Mouse (Mus musculus) neural tube, embryonic 13.5 days (tissue): ENCODE data around the gene Spata7. TPM values are rescaled to one million over a fixed set of nuclear protein-coding genes. Genes with fewer than 3 reads are reported as not detected.

Source experiments
- ATAC-seq: fragments of 200-750 bp; cut with Nextera tagmentation; 2 replicates; pipeline ENCODE4 v1.8.0; 2017; ENCODE audit warnings: low read depth, mild to moderate bottlenecking, moderate TSS enrichment, moderate library complexity
- H3K27ac ChIP-seq: fragments of 300-500 bp; sonication (generic); replicated peaks from 2 replicates; pipeline ENCODE4 v1.5.1; 2015; ENCODE audit warnings: moderate library complexity, mild to moderate bottlenecking, inconsistent platforms
- H3K27me3 ChIP-seq: fragments of 300-500 bp; sonication (generic); 2 replicates; pipeline ENCODE4 v1.6.1; 2015; ENCODE audit warnings: mild to moderate bottlenecking, inconsistent platforms
- H3K36me3 ChIP-seq: fragments of 300-500 bp; sonication (generic); 2 replicates; pipeline ENCODE4 v1.6.1; 2015; ENCODE audit warnings: mild to moderate bottlenecking, inconsistent platforms
- H3K4me1 ChIP-seq: fragments of 300-500 bp; sonication (generic); replicated peaks from 2 replicates; pipeline ENCODE4 v1.6.1; 2015; ENCODE audit warnings: inconsistent platforms
- H3K4me2 ChIP-seq: fragments of 300-500 bp; sonication (generic); 2 replicates; pipeline ENCODE4 v1.6.1; 2015; ENCODE audit warnings: inconsistent platforms, mild to moderate bottlenecking, moderate library complexity
- H3K4me3 ChIP-seq: fragments of 300-500 bp; sonication (generic); 2 replicates; pipeline ENCODE4 v1.5.1; 2015; ENCODE audit warnings: mild to moderate bottlenecking, inconsistent platforms
- H3K9ac ChIP-seq: fragments of 300-500 bp; sonication (generic); 2 replicates; pipeline ENCODE4 v1.6.1; 2015; ENCODE audit warnings: moderate library complexity, mild to moderate bottlenecking, inconsistent platforms
- H3K9me3 ChIP-seq: fragments of 300-500 bp; sonication (generic); 2 replicates; pipeline ENCODE4 v1.6.1; 2016; ENCODE audit warnings: inconsistent platforms
- WGBS: fragments of 180-500 bp; shearing (Covaris S2); methylation state at CpG from one replicate; pipeline ENCODE4 v1.1.7; 2015; 5-methylcytosine and 5-hydroxymethylcytosine counted together
- polyA plus RNA-seq: library from polyadenylated mRNA; unstranded; fragments of >200 nt; fragmentation: Nextera tagmentation; extraction: Ambion mirVana; gene quantifications from 2 replicates; pipeline ENCODE4 v1.2.1, GENCODE M21; 2015

Spata7 gene
- polyA plus RNA-seq, 1 experiment from 2014 or later = 27.6 TPM

DNA sequence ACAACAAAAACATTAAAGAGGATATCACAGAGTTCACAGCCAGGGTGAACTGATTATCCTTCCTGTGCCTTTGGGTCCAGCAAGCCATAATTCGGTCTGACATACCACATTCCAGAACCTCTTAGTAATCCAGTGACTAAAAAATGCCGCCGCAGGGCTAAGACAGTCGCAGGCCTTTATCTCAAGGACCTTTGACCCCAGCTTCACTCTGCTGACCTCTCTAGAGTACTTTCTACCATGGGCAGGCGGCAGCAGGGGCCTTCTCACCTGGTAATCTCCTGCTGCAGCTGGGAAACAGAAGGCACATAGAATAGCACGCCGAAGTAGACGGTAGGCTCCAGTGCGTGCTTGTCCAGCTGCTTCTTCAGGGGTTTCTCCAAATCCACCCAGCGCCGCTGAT is 86.8 kb downstream of the Spata7 start:
- peaks cover 4% of the 10 kb centered on the region for H3K4me1 ChIP-seq
- no peak overlapping the region for H3K9ac ChIP-seq
- ATAC-seq = no peak
- H3K36me3 ChIP-seq = no peaks in the 10 kb centered on the region
- H3K4me2 ChIP-seq = no peak overlapping the region
- H3K27ac ChIP-seq = no peak overlapping the region
- no peaks in the 10 kb centered on the region for H3K9me3 ChIP-seq
- no peaks in the 10 kb centered on the region for H3K27me3 ChIP-seq
- 54% methylated on average over 11 of the region's 11 CpGs for WGBS
- H3K4me3 ChIP-seq = no peak overlapping the region

DNA sequence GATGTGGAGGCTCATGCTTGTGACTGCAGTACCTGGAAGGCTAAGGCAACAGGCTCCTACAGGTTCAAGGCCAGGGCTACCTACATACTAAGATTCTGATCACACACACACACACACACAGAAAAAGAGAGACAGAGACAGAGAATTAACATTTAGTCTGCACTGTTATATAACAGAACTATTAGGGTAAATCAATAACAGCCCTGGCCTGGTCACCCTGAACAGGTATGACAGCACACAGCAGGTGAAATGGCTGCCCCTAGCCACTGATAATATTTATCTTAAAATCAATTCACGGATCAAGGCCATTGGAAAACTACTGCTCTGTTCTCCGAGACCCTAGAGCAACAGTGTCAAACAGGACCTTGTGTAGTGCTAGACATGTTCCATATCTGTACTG is 88.2 kb downstream of the Spata7 start:
- no peaks in the 10 kb centered on the region for H3K27me3 ChIP-seq
- no peak overlapping the region for H3K9ac ChIP-seq
- H3K4me3 ChIP-seq = no peak overlapping the region
- WGBS = 87% methylated on average over 2 of the region's 2 CpGs
- H3K9me3 ChIP-seq = no peaks in the 10 kb centered on the region
- H3K4me1 ChIP-seq = peaks cover 18% of the 10 kb centered on the region
- no peaks in the 10 kb centered on the region for H3K36me3 ChIP-seq
- no peak overlapping the region for H3K4me2 ChIP-seq
- ATAC-seq = no peak
- no peak overlapping the region for H3K27ac ChIP-seq

Other genes with a start within 250 kb of the Spata7 start
- gene Kcnk10, start 49.8 kb upstream of the Spata7 start, polyA plus RNA-seq = 27.2 and 30.3 TPM in 2 replicates
- 4.5 and 5.3 TPM in 2 replicates for gene Ptpn21, start 109.2 kb downstream of the Spata7 start, polyA plus RNA-seq
- 117 and 130 TPM in 2 replicates for gene Zc3h14, start 118.8 kb downstream of the Spata7 start, polyA plus RNA-seq